Comparison of ENCODE assay signal across 8 mouse cellular contexts in the genomic region with DNA sequence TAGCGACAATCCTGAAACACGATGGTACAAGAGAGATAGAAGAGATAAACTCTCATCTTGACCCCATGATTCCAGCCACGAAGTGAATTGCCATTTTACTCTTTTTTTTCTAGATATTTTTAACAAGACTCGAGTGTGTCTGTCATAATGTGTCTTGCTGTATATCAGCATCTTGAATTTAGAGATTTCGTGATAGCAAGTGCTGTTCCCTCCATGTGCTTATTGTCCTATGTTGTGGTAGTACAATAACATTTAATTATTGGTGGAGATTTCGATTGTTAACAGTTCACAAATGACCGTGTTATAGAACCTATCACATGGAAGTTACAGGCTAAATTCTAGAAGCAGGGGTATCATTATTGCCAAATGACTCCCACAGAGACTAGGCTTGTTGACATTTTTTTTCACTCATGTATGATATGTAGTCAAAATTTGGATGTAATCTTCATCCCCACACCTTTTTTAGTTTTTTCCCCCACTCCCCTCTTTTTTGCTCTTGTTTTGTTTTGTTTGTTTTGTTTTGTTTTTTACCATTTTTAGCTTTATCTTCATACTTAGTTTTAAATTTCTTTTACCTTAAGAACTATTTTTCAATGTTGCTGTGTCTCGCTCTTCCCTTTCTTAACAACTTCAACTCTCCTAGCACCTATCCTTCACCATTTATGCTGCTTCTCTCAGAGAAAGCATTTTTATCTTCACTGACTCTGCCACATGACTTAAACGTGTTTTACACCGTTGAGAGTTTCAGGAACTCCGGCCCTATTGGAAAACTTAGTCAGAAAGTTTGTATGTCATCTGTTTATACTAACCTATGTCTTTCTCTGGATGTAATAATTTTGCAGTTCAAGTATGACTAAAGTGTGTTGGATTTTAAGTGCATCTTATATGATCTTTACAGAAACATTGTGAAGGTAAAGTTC. TPM values are rescaled to one million over a fixed set of nuclear protein-coding genes. Genes with fewer than 3 reads are reported as not detected.
DNase-seq lines count a peak whose midpoint lies in the region; ATAC-seq and TF ChIP-seq lines count a peak whose summit lies in the region.

No protein-coding gene starts in this region.

- WGBS in kidney, embryonic 16.5 days = 35% methylated on average over 11 of the region's 11 CpGs
- 39% methylated on average over 11 of the region's 11 CpGs for WGBS in hindbrain, embryonic 16.5 days
- WGBS in midbrain, embryonic 16.5 days = 38% methylated on average over 11 of the region's 11 CpGs

- H3K27ac ChIP-seq in kidney, embryonic 16.5 days (ENCODE audit: low read length) = peak overlapping the region; percentile 77; the same call in 1 of the 2 replicates
- H3K27ac ChIP-seq in cortical plate, adult 2 months (ENCODE audit: insufficient read depth, low read length) = no peak overlapping the region
- peak overlapping the region; percentile 83 for H3K27ac ChIP-seq in hindbrain, embryonic 16.5 days (ENCODE audit: low read depth, low read length)
- peak overlapping the region; percentile 90 for H3K27ac ChIP-seq in midbrain, embryonic 16.5 days (ENCODE audit: low read length)

- peaks cover 21% of the 10 kb centered on the region for H3K4me1 ChIP-seq in kidney, embryonic 16.5 days (ENCODE audit: insufficient read depth, low read length)
- peaks cover 7% of the 10 kb centered on the region for H3K4me1 ChIP-seq in cortical plate, adult 2 months (ENCODE audit: control insufficient read depth, insufficient read depth, low read length)
- peaks cover 30% of the 10 kb centered on the region for H3K4me1 ChIP-seq in hindbrain, embryonic 16.5 days (ENCODE audit: control insufficient read depth, insufficient read depth, low read depth, low read length)
- peaks cover 33% of the 10 kb centered on the region for H3K4me1 ChIP-seq in midbrain, embryonic 16.5 days (ENCODE audit: control insufficient read depth, insufficient read depth, low read length)

- DNase-seq in kidney, adult 11 months = no peak
- no peak for DNase-seq in layer of hippocampus, adult 18-20 months (ENCODE audit: low spot score in 2 of 2)
- DNase-seq in testis, postnatal 14 days (ENCODE audit: low spot score) = no peak
- no peak for DNase-seq in gastrocnemius, postnatal 36 days

- intact Hi-C loops in gastrocnemius, postnatal 36 days (cut with DNase I) = no loop called here

- peak overlapping the region; percentile 96 for H3K9ac ChIP-seq in kidney, embryonic 16.5 days (replicated peaks; ENCODE audit: low read length)
- peak overlapping the region; percentile 88 for H3K9ac ChIP-seq in hindbrain, embryonic 16.5 days (ENCODE audit: low read depth, low read length)
- peak overlapping the region; percentile 92 for H3K9ac ChIP-seq in midbrain, embryonic 16.5 days (ENCODE audit: low read depth, low read length)

- TF ChIP-seq CTCF in cortical plate, adult 2 months (IDR thresholded peaks at IDR 0.05; ENCODE audit: extremely low read depth, insufficient read depth, low read length) = no peak

- ATAC-seq in kidney, embryonic 16.5 days (ENCODE audit: low FRiP score, low TSS enrichment) = no peak
- no peak for ATAC-seq in hindbrain, embryonic 16.5 days
- ATAC-seq in midbrain, embryonic 16.5 days = no peak

- H3K4me2 ChIP-seq in kidney, embryonic 16.5 days (replicated peaks; ENCODE audit: low read depth, low read length) = peak overlapping the region; percentile 76
- peak overlapping the region; percentile 72 for H3K4me2 ChIP-seq in hindbrain, embryonic 16.5 days (ENCODE audit: low read length)
- peak overlapping the region; percentile 78 for H3K4me2 ChIP-seq in midbrain, embryonic 16.5 days (ENCODE audit: low read length)

- H3K4me3 ChIP-seq in kidney, embryonic 16.5 days (ENCODE audit: low read length) = peak overlapping the region; percentile 97
- H3K4me3 ChIP-seq in cortical plate, adult 2 months (ENCODE audit: insufficient read depth, low read length) = peak overlapping the region; percentile 60
- peak overlapping the region; percentile 97 for H3K4me3 ChIP-seq in hindbrain, embryonic 16.5 days (ENCODE audit: low read length)
- H3K4me3 ChIP-seq in midbrain, embryonic 16.5 days (ENCODE audit: low read depth, low read length) = peak overlapping the region; percentile 99

- H3K27me3 ChIP-seq in kidney, embryonic 16.5 days (ENCODE audit: insufficient read depth, low read length) = no peaks in the 10 kb centered on the region
- no peaks in the 10 kb centered on the region for H3K27me3 ChIP-seq in hindbrain, embryonic 16.5 days (replicated peaks; ENCODE audit: control insufficient read depth, insufficient read depth, low read length)
- no peaks in the 10 kb centered on the region for H3K27me3 ChIP-seq in midbrain, embryonic 16.5 days (ENCODE audit: control insufficient read depth, insufficient read depth, low read depth, low read length)

- no peak for TF ChIP-seq POLR2A in cortical plate, adult 2 months (IDR thresholded peaks at IDR 0.05; ENCODE audit: extremely low read depth, insufficient read depth, low read length)

- H3K36me3 ChIP-seq in kidney, embryonic 16.5 days (ENCODE audit: insufficient read depth, low read length) = peaks cover 14% of the 10 kb centered on the region
- H3K36me3 ChIP-seq in hindbrain, embryonic 16.5 days (ENCODE audit: control insufficient read depth, insufficient read depth, low read length) = peaks cover 9% of the 10 kb centered on the region
- H3K36me3 ChIP-seq in midbrain, embryonic 16.5 days (ENCODE audit: control insufficient read depth, insufficient read depth, low read length) = 0 out of 2 replicates have a peak, but pooled peaks cover 4% of the 10 kb centered on the region

- no peaks in the 10 kb centered on the region for H3K9me3 ChIP-seq in kidney, embryonic 16.5 days (ENCODE audit: low read length)
- no peaks in the 10 kb centered on the region for H3K9me3 ChIP-seq in hindbrain, embryonic 16.5 days (ENCODE audit: control insufficient read depth, low read length)
- no peaks in the 10 kb centered on the region for H3K9me3 ChIP-seq in midbrain, embryonic 16.5 days (replicated peaks; ENCODE audit: control insufficient read depth, low read length, poor library complexity, severe bottlenecking)

RNA-seq across cellular contexts. Expression of a gene that starts 2.4 kb away (rescaled TPM):
- polyA plus RNA-seq in kidney, embryonic 16.5 days (2015; fragmentation: Nextera tagmentation; extraction: Ambion mirVana) = 180 and 195 TPM in 2 replicates
- polyA plus RNA-seq in cortical plate, adult 2 months (2012; rRNA removed) = 92.2 and 93.8 TPM in 2 replicates
- polyA plus RNA-seq in hindbrain, embryonic 16.5 days (2015; fragmentation: Nextera tagmentation; extraction: Ambion mirVana) = 183 and 187 TPM in 2 replicates
- polyA plus RNA-seq in midbrain, embryonic 16.5 days (2015; fragmentation: Nextera tagmentation; extraction: Ambion mirVana) = 187 and 192 TPM in 2 replicates
- 100 to 1,000 TPM; 113 to 117 TPM for total RNA-seq in layer of hippocampus, adult 18-20 months (2021)
- 100 to 1,000 TPM in 1 of 2 experiments, 10 to 100 TPM in 1; 95.2 to 108 TPM for total RNA-seq in gastrocnemius, postnatal 36 days (2021)

RNA-seq across cellular contexts. Expression of a gene that starts 2.4 kb away (rescaled TPM):
- polyA plus RNA-seq in kidney, embryonic 16.5 days (2015; fragmentation: Nextera tagmentation; extraction: Ambion mirVana) = 58.2 and 67.2 TPM in 2 replicates
- polyA plus RNA-seq in cortical plate, adult 2 months (2012; rRNA removed) = 21.2 and 21.3 TPM in 2 replicates
- 56.6 and 66.3 TPM in 2 replicates for polyA plus RNA-seq in hindbrain, embryonic 16.5 days (2015; fragmentation: Nextera tagmentation; extraction: Ambion mirVana)
- polyA plus RNA-seq in midbrain, embryonic 16.5 days (2015; fragmentation: Nextera tagmentation; extraction: Ambion mirVana) = 67.6 and 71.6 TPM in 2 replicates
- total RNA-seq in layer of hippocampus, adult 18-20 months (2021) = 10 to 100 TPM; 29.8 to 31.1 TPM
- total RNA-seq in gastrocnemius, postnatal 36 days (2021) = 10 to 100 TPM; 17.7 to 21.2 TPM

RNA-seq across cellular contexts. Expression of a gene that starts 50.5 kb away (rescaled TPM):
- polyA plus RNA-seq in kidney, embryonic 16.5 days (2015; fragmentation: Nextera tagmentation; extraction: Ambion mirVana) = 91.9 and 104 TPM in 2 replicates
- 54.9 and 59.1 TPM in 2 replicates for polyA plus RNA-seq in cortical plate, adult 2 months (2012; rRNA removed)
- polyA plus RNA-seq in hindbrain, embryonic 16.5 days (2015; fragmentation: Nextera tagmentation; extraction: Ambion mirVana) = 69.2 and 72.0 TPM in 2 replicates
- 68.8 and 72.4 TPM in 2 replicates for polyA plus RNA-seq in midbrain, embryonic 16.5 days (2015; fragmentation: Nextera tagmentation; extraction: Ambion mirVana)
- total RNA-seq in layer of hippocampus, adult 18-20 months (2021) = 10 to 100 TPM; 76.1 to 87.9 TPM
- total RNA-seq in gastrocnemius, postnatal 36 days (2021) = 100 to 1,000 TPM in 1 of 2 experiments, 10 to 100 TPM in 1; 95.6 to 111 TPM
